In genomic region chr17:36836874-36837647, GRCm38 (mm10) we compare ENCODE assay signal across 8 mouse cellular contexts. TPM values are rescaled to one million over a fixed set of nuclear protein-coding genes. Genes with fewer than 3 reads are reported as not detected.
DNase-seq lines count a peak whose midpoint lies in the region; ATAC-seq lines count a peak whose summit lies in the region.

Gene Trim26, plus strand, starts transcription at chr17:36837134.

- ATAC-seq in inflammation-experienced regulatory T-cells, adult 6 months = peak; percentile 94
- ATAC-seq in megakaryocyte-erythroid progenitor cell, adult 5-6 weeks (replicated peaks; ENCODE audit: low FRiP score, low TSS enrichment, poor library complexity, severe bottlenecking) = peak; percentile 98

- DNase-seq in adrenal gland, adult (ENCODE audit: inconsistent age in 2 of 2, low spot score in 1 of 2) = peak; percentile 99 to 100
- peak; percentile 98 for DNase-seq in embryo, embryonic 10.5 days (ENCODE audit: low spot score)
- peak; percentile 97 for DNase-seq in gastrocnemius, postnatal 14 days
- DNase-seq in left cerebral cortex, postnatal 10 days (ENCODE audit: extremely low spot score in 1 of 2, low spot score in 2 of 2) = peak; percentile 96 to 97
- peak; percentile 94 for DNase-seq in right cerebral cortex, postnatal 25 days
- peak; percentile 97 for DNase-seq in urinary bladder, postnatal 4 days (ENCODE audit: low spot score in 2 of 2)

- intact Hi-C loops in gastrocnemius, postnatal 14 days (cut with DNase I; ENCODE audit: low total_unique reads) = no loop called here
- intact Hi-C loops in left cerebral cortex, postnatal 10 days (cut with DNase I) = no loop called here

RNA-seq across cellular contexts. Expression of gene Trim26, which starts in this region (rescaled TPM):
- 10 to 100 TPM; 14.7 to 15.7 TPM for total RNA-seq in gastrocnemius, postnatal 14 days (2021)
- 10 to 100 TPM; 59.1 to 61.1 (median 60.5) TPM for polyA plus RNA-seq in inflammation-experienced regulatory T-cells, adult 6 months (2017; shearing (Covaris generic))
- 10 to 100 TPM; 30.1 to 30.3 TPM for total RNA-seq in left cerebral cortex, postnatal 10 days (2021)
- total RNA-seq in megakaryocyte-erythroid progenitor cell, adult 5-6 weeks (2014; fragmentation: Nextera tagmentation) = 13.0 and 13.6 TPM in 2 replicates
- total RNA-seq in megakaryocyte-erythroid progenitor cell, adult 5-6 weeks (2017) = 7.7 and 9.3 TPM in 2 replicates

Comparison
In these comparisons a context has a peak if more than half of its experiments do, and no peak if none do; other contexts are left out.
1. Peak in every context shown above with its lines: DNase-seq and ATAC-seq.